Mouse (Mus musculus): ENCODE results near the gene Phka1. TPM values are rescaled to one million over a fixed set of nuclear protein-coding genes. Genes with fewer than 3 reads are reported as not detected.
"Not testable (repeated sequence)": the region's sequence is repeated elsewhere in the genome, so short reads cannot be mapped to it uniquely, and the experiment has no call there.

The Phka1 gene
- total RNA-seq (2014; rRNA removed) (4.5 and 5.4 TPM in 2 replicates), polyA plus RNA-seq (2012; rRNA removed) (2.1 and 2.2 TPM in 2 replicates)

GRCm38 (mm10) chrX:102643823-102644572 lies at the start of gene Phka1:
Phka1 (minus strand) TSS chrX:102644246.
- under 1% methylated on average over 49 of the region's 60 CpGs for WGBS
- H3K9ac ChIP-seq (ENCODE audit: low read depth, low read length): peak within 1 kb of the TSS; percentile 91
- peaks cover under 1% of the 10 kb centered on the region; the same call in 1 of the 2 replicates for H3K36me3 ChIP-seq (ENCODE audit: control insufficient read depth, insufficient read depth, low read length)
- DNase-seq (ENCODE audit: extremely low read depth, low read depth, low spot score): peak; percentile 63
- 0 out of 2 replicates have a peak, but pooled peaks have one; percentile 29 for TF ChIP-seq POLR2A (IDR thresholded peaks at IDR 0.05; ENCODE audit: extremely low read depth, insufficient read depth, low read length)
- TF ChIP-seq CTCF (IDR thresholded peaks at IDR 0.05; ENCODE audit: low read depth, low read length): no peak
- H3K79me2 ChIP-seq (ENCODE audit: control insufficient read depth, insufficient read depth, low read length): 0 out of 2 replicates have a peak, but pooled peaks cover 4% of the 10 kb centered on the region
- no peaks in the 10 kb centered on the region for H3K27me3 ChIP-seq (ENCODE audit: control insufficient read depth, insufficient read depth, low read length)
- H3K4me3 ChIP-seq (ENCODE audit: insufficient read depth, low read depth, low read length): peak within 1 kb of the TSS; percentile 98
- H3K27ac ChIP-seq (replicated peaks; ENCODE audit: insufficient read depth, low read depth, low read length): peak within 1 kb of the TSS; percentile 65
- H3K4me1 ChIP-seq (ENCODE audit: control insufficient read depth, insufficient read depth, low read length): peaks cover 5% of the 10 kb centered on the region; the same call in 1 of the 2 replicates

GRCm38 (mm10) chrX:102689252-102689651 lies 45.2 kb upstream of the Phka1 start:
- not testable (repeated sequence) for H3K36me3 ChIP-seq (ENCODE audit: control insufficient read depth, insufficient read depth, low read length); H3K4me3 ChIP-seq (ENCODE audit: insufficient read depth, low read depth, low read length); H3K79me2 ChIP-seq (ENCODE audit: control insufficient read depth, insufficient read depth, low read length); H3K4me1 ChIP-seq (ENCODE audit: control insufficient read depth, insufficient read depth, low read length); H3K9ac ChIP-seq (ENCODE audit: low read depth, low read length); H3K27ac ChIP-seq (replicated peaks; ENCODE audit: insufficient read depth, low read depth, low read length); H3K27me3 ChIP-seq (ENCODE audit: control insufficient read depth, insufficient read depth, low read length)
- TF ChIP-seq CTCF (IDR thresholded peaks at IDR 0.05; ENCODE audit: low read depth, low read length): peak; percentile 30; the same call in 1 of the 2 replicates
- DNase-seq (ENCODE audit: extremely low read depth, low read depth, low spot score): peak; percentile 1
- WGBS: 11% methylated on average over 4 of the region's 4 CpGs

GRCm38 (mm10) chrX:102686872-102687271 lies 42.8 kb upstream of the Phka1 start, which contains the start of gene Gm3880:
Gm3880 (minus strand) TSS chrX:102686972.
- H3K27me3 ChIP-seq (ENCODE audit: control insufficient read depth, insufficient read depth, low read length); H3K4me1 ChIP-seq (ENCODE audit: control insufficient read depth, insufficient read depth, low read length); H3K9ac ChIP-seq (ENCODE audit: low read depth, low read length); H3K4me3 ChIP-seq (ENCODE audit: insufficient read depth, low read depth, low read length); H3K79me2 ChIP-seq (ENCODE audit: control insufficient read depth, insufficient read depth, low read length); DNase-seq (ENCODE audit: extremely low read depth, low read depth, low spot score); H3K27ac ChIP-seq (replicated peaks; ENCODE audit: insufficient read depth, low read depth, low read length); H3K36me3 ChIP-seq (ENCODE audit: control insufficient read depth, insufficient read depth, low read length): not testable (repeated sequence)
- WGBS: 87% methylated on average over 5 of the region's 5 CpGs

GRCm38 (mm10) chrX:102684706-102685105 lies 40.7 kb upstream of the Phka1 start:
- H3K4me1 ChIP-seq (ENCODE audit: control insufficient read depth, insufficient read depth, low read length); H3K79me2 ChIP-seq (ENCODE audit: control insufficient read depth, insufficient read depth, low read length); H3K4me3 ChIP-seq (ENCODE audit: insufficient read depth, low read depth, low read length); DNase-seq (ENCODE audit: extremely low read depth, low read depth, low spot score); H3K27me3 ChIP-seq (ENCODE audit: control insufficient read depth, insufficient read depth, low read length); H3K27ac ChIP-seq (replicated peaks; ENCODE audit: insufficient read depth, low read depth, low read length); H3K9ac ChIP-seq (ENCODE audit: low read depth, low read length); H3K36me3 ChIP-seq (ENCODE audit: control insufficient read depth, insufficient read depth, low read length): not testable (repeated sequence)
- 51% methylated on average over 3 of the region's 3 CpGs for WGBS

GRCm38 (mm10) chrX:102666641-102667040 lies 22.6 kb upstream of the Phka1 start:
- WGBS: 80% methylated on average over 2 of the region's 2 CpGs
- TF ChIP-seq CTCF (IDR thresholded peaks at IDR 0.05; ENCODE audit: low read depth, low read length) (no peak), POLR2A (IDR thresholded peaks at IDR 0.05; ENCODE audit: extremely low read depth, insufficient read depth, low read length) (no peak)
- Histone ChIP-seq H3K4me3 (ENCODE audit: insufficient read depth, low read depth, low read length) (no peak overlapping the region), H3K79me2 (ENCODE audit: control insufficient read depth, insufficient read depth, low read length) (no peaks in the 10 kb centered on the region), H3K36me3 (ENCODE audit: control insufficient read depth, insufficient read depth, low read length) (no peaks in the 10 kb centered on the region), H3K4me1 (ENCODE audit: control insufficient read depth, insufficient read depth, low read length) (no peaks in the 10 kb centered on the region), H3K27ac (replicated peaks; ENCODE audit: insufficient read depth, low read depth, low read length) (no peak overlapping the region), H3K27me3 (ENCODE audit: control insufficient read depth, insufficient read depth, low read length) (no peaks in the 10 kb centered on the region), H3K9ac (ENCODE audit: low read depth, low read length) (no peak overlapping the region)
- no peak for DNase-seq (ENCODE audit: extremely low read depth, low read depth, low spot score)

GRCm38 (mm10) chrX:102660712-102661111 lies 16.7 kb upstream of the Phka1 start:
- Histone ChIP-seq H3K9ac (ENCODE audit: low read depth, low read length) (no peak overlapping the region), H3K79me2 (ENCODE audit: control insufficient read depth, insufficient read depth, low read length) (no peaks in the 10 kb centered on the region), H3K4me3 (ENCODE audit: insufficient read depth, low read depth, low read length) (no peak overlapping the region), H3K27me3 (ENCODE audit: control insufficient read depth, insufficient read depth, low read length) (no peaks in the 10 kb centered on the region), H3K27ac (replicated peaks; ENCODE audit: insufficient read depth, low read depth, low read length) (no peak overlapping the region), H3K4me1 (ENCODE audit: control insufficient read depth, insufficient read depth, low read length) (no peaks in the 10 kb centered on the region), H3K36me3 (ENCODE audit: control insufficient read depth, insufficient read depth, low read length) (no peaks in the 10 kb centered on the region)
- peak; percentile 10 for DNase-seq (ENCODE audit: extremely low read depth, low read depth, low spot score)
- no peak for TF ChIP-seq CTCF (IDR thresholded peaks at IDR 0.05; ENCODE audit: low read depth, low read length)
- TF ChIP-seq POLR2A (IDR thresholded peaks at IDR 0.05; ENCODE audit: extremely low read depth, insufficient read depth, low read length): no peak
- 16% methylated on average over 3 of the region's 3 CpGs for WGBS
